Mouse (Mus musculus): ENCODE measurements around the gene Atp2c2.

GRCm38 (mm10) chr8:119670419-119671091 lies 29.3 kb upstream of the Atp2c2 start:
- no peak for TF ChIP-seq POLR2A (IDR thresholded peaks at IDR 0.05; ENCODE audit: low read depth, low read length)
- no peak for TF ChIP-seq CTCF (IDR thresholded peaks at IDR 0.05; ENCODE audit: extremely low read depth, insufficient read length, insufficient replicate concordance, low read depth, low read length)
